Mouse (Mus musculus) adrenal gland, postnatal 36 days (tissue): ENCODE results near the gene Eid2. TPM values are rescaled to one million over a fixed set of nuclear protein-coding genes. Genes with fewer than 3 reads are reported as not detected.
A peak's percentile ranks its signal among the peaks of the same experiment; 100 is the strongest.
"Not testable (repeated sequence)": the region's sequence is repeated elsewhere in the genome, so short reads cannot be mapped to it uniquely, and the experiment has no call there.

Experiments used
- DNase-seq, 2 experiments: peaks; one replicate each; pipeline ENCODE4 v3.0.0; 2021; ENCODE audit warnings: mixed read lengths in 1 of 2
- long read RNA-seq, 2 experiments: library from polyadenylated mRNA; stranded (forward); transcript quantifications; one replicate each; pipeline ENCODE4 v2.0.0; 2021; ENCODE audit warnings: borderline sequencing depth in 2 of 2
- total RNA-seq, 2 experiments: library from RNA; stranded (reverse); gene quantifications; 2 replicates each; pipeline ENCODE4 v1.2.3; 2021

Gene Eid2
- total RNA-seq, result 10 to 100 TPM; 25.2 to 51.2 TPM
- long read RNA-seq, experiment 1, transcript Eid2-201 (1 exons, 1,392 nt), result major isoform, 39 of 39 reads
- long read RNA-seq, experiment 1, partial matches to known transcripts, result 0 of 39 reads
- long read RNA-seq, experiment 1, other reads (novel, unspliced or antisense), result 0 of 39 reads
- long read RNA-seq, experiment 2, transcript Eid2-201 (1 exons, 1,392 nt), result major isoform, 17 of 17 reads
- long read RNA-seq, experiment 2, partial matches to known transcripts, result 0 of 17 reads
- long read RNA-seq, experiment 2, other reads (novel, unspliced or antisense), result 0 of 17 reads

GRCm38 (mm10) chr7:28267129-28268041 is at the start of gene Eid2:
Gene Eid2, plus strand, starts transcription at chr7:28267881.
- DNase-seq, result peak; percentile 92

- DNase-seq, result peak; percentile 35 to 49
Observed at GRCm38 (mm10) chr7:28218951-28219740, 48.5 kb upstream of the Eid2 start.

GRCm38 (mm10) chr7:28226836-28227235 is 40.8 kb upstream of the Eid2 start:
- DNase-seq, result not testable (repeated sequence)

- DNase-seq, result not testable (repeated sequence)
Observed at GRCm38 (mm10) chr7:28227421-28227820, 40.3 kb upstream of the Eid2 start.

GRCm38 (mm10) chr7:28243943-28244342 is 23.7 kb upstream of the Eid2 start:
- not testable (repeated sequence) for DNase-seq

- no peak for DNase-seq
Observed at GRCm38 (mm10) chr7:28248957-28249356, 18.7 kb upstream of the Eid2 start.

- no peak for DNase-seq
Observed at GRCm38 (mm10) chr7:28251976-28252375, 15.7 kb upstream of the Eid2 start.

GRCm38 (mm10) chr7:28254591-28254990 is 13.1 kb upstream of the Eid2 start:
- no peak for DNase-seq

GRCm38 (mm10) chr7:28255476-28255875 is 12.2 kb upstream of the Eid2 start:
- no peak for DNase-seq

- no peak for DNase-seq
Observed at GRCm38 (mm10) chr7:28262861-28263260, 4.8 kb upstream of the Eid2 start.

- peak; percentile 82 to 89 for DNase-seq
Observed at GRCm38 (mm10) chr7:28263786-28264185, 3.9 kb upstream of the Eid2 start.

- no peak for DNase-seq
Observed at GRCm38 (mm10) chr7:28265391-28265790, 2.3 kb upstream of the Eid2 start.

- DNase-seq, result peak; percentile 76 to 83
Observed at GRCm38 (mm10) chr7:28268042-28268531, 406 bp downstream of the Eid2 start.

- DNase-seq, result no peak
Observed at GRCm38 (mm10) chr7:28268576-28268975, 895 bp downstream of the Eid2 start.

GRCm38 (mm10) chr7:28269355-28269754 is 1.7 kb downstream of the Eid2 start:
- DNase-seq, result no peak

- DNase-seq, result no peak
Observed at GRCm38 (mm10) chr7:28271761-28272160, 4.1 kb downstream of the Eid2 start.

GRCm38 (mm10) chr7:28277237-28277614 is 9.5 kb downstream of the Eid2 start:
- no peak for DNase-seq

- DNase-seq, result peak; percentile 97
Observed at GRCm38 (mm10) chr7:28277615-28278278, 10.1 kb downstream of the Eid2 start, which contains the start of gene Eid2b. Gene Eid2b, plus strand, starts transcription at chr7:28277739.

GRCm38 (mm10) chr7:28278279-28278652 is 10.6 kb downstream of the Eid2 start:
- DNase-seq, result no peak

- no peak for DNase-seq
Observed at GRCm38 (mm10) chr7:28280630-28281029, 12.9 kb downstream of the Eid2 start.

GRCm38 (mm10) chr7:28290165-28290564 is 22.5 kb downstream of the Eid2 start:
- DNase-seq, result no peak
